Mouse (Mus musculus) megakaryocyte-erythroid progenitor cell, adult 5-6 weeks (primary cell): ENCODE results near the gene Atg7. TPM values are rescaled to one million over a fixed set of nuclear protein-coding genes. Genes with fewer than 3 reads are reported as not detected.

Source experiments
- ATAC-seq: replicated peaks from 2 replicates; pipeline ENCODE4 v1.8.0; 2016; ENCODE audit warnings: mild to moderate bottlenecking, inconsistent platforms; ENCODE audit not compliant: severe bottlenecking, poor library complexity, low FRiP score, low TSS enrichment
- total RNA-seq, 2 experiments: library from RNA; stranded (forward) in 1 of 2; stranded (reverse) in 1 of 2; fragments of 200-1000, 215-1000 nt in 1 of 2; fragments of >200 nt in 1 of 2; fragmentation: Nextera tagmentation in 1 of 2; gene quantifications; 2 replicates each; pipeline ENCODE4 v1.2.3; 2014 to 2017

Gene Atg7
- total RNA-seq, 2 experiments from 2014 or later = 11.1 to 16.2 TPM

GRCm38 (mm10) chr6:114864421-114864820, 221.5 kb downstream of the Atg7 start:
- ATAC-seq = no peak

- ATAC-seq = no peak
Measured at GRCm38 (mm10) chr6:114866078-114866477, 223.2 kb downstream of the Atg7 start.

- no peak for ATAC-seq
Measured at GRCm38 (mm10) chr6:114866619-114867018, 223.7 kb downstream of the Atg7 start.

- no peak for ATAC-seq
Measured at GRCm38 (mm10) chr6:114868656-114869055, 225.8 kb downstream of the Atg7 start.

- no peak for ATAC-seq
Measured at GRCm38 (mm10) chr6:114869501-114870076, 226.7 kb downstream of the Atg7 start.

- no peak for ATAC-seq
Measured at GRCm38 (mm10) chr6:114871010-114871660, 228.2 kb downstream of the Atg7 start.

GRCm38 (mm10) chr6:114873808-114874137, 230.9 kb downstream of the Atg7 start:
- ATAC-seq = no peak

- peak; percentile 31 for ATAC-seq
Measured at GRCm38 (mm10) chr6:114874138-114874928, 231.4 kb downstream of the Atg7 start.

GRCm38 (mm10) chr6:114875018-114875558, 232.2 kb downstream of the Atg7 start:
- ATAC-seq = peak; percentile 81

- no peak for ATAC-seq
Measured at GRCm38 (mm10) chr6:114876033-114876432, 233.1 kb downstream of the Atg7 start.

- no peak for ATAC-seq
Measured at GRCm38 (mm10) chr6:114876546-114876945, 233.6 kb downstream of the Atg7 start.

- no peak for ATAC-seq
Measured at GRCm38 (mm10) chr6:114878841-114879520, 236.1 kb downstream of the Atg7 start.

- peak; percentile 22; the same call in 1 of the 2 replicates for ATAC-seq
Measured at GRCm38 (mm10) chr6:114880798-114881197, 237.9 kb downstream of the Atg7 start.

GRCm38 (mm10) chr6:114882212-114882611, 239.3 kb downstream of the Atg7 start:
- ATAC-seq = no peak

- ATAC-seq = no peak
Measured at GRCm38 (mm10) chr6:114882675-114883074, 239.8 kb downstream of the Atg7 start.

GRCm38 (mm10) chr6:114883261-114883740, 240.4 kb downstream of the Atg7 start:
- ATAC-seq = peak; percentile 42

GRCm38 (mm10) chr6:114885129-114885528, 242.2 kb downstream of the Atg7 start:
- no peak for ATAC-seq

- no peak for ATAC-seq
Measured at GRCm38 (mm10) chr6:114886012-114886411, 243.1 kb downstream of the Atg7 start.

- no peak for ATAC-seq
Measured at GRCm38 (mm10) chr6:114886504-114887361, 243.8 kb downstream of the Atg7 start.
